Mouse (Mus musculus): ENCODE measurements around the gene Mepce. TPM values are rescaled to one million over a fixed set of nuclear protein-coding genes. Genes with fewer than 3 reads are reported as not detected.

The Mepce gene
- polyA plus RNA-seq, 1 experiment from 2014 or later: 8.7 TPM

DNA sequence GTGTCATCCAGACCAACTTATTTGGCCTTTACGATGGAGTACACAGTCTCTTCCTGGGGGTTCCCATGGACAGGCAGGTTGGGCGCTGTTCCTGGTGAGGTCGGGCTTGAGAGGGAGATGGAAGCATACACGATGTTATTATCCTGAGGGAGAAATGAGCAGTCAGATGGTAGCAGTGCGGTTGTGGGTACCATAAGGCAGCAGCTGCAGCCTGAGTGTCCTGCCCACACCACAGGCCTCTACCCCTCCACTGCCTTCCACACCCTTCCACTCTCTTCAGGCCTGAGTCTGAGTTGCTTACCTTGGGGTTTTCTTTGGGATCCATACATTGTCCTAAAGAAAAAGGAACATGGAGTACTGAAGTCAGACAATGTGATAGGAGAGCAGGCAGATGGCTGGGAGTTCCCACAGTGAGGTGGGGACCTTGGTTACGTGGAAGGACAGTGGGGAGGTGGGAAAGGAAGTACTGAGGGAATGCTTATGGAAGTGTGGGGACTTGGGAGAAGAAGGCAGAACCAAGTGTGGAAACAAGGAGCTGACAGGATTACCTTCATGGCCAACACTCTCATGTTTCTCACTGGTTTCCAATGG, 36.1 kb upstream of the Mepce start:
- no peak for ATAC-seq (ENCODE audit: insufficient number of reproducible peaks, low FRiP score, low TSS enrichment, low read depth)
- Histone ChIP-seq H3K4me3 (no peak overlapping the region), H3K27ac (no peak overlapping the region), H3K4me1 (no peaks in the 10 kb centered on the region), H3K9me3 (no peaks in the 10 kb centered on the region), H3K4me2 (no peak overlapping the region), H3K36me3 (no peaks in the 10 kb centered on the region), H3K9ac (no peak overlapping the region), H3K27me3 (no peaks in the 10 kb centered on the region)
- WGBS: 84% methylated on average over 6 of the region's 6 CpGs

DNA sequence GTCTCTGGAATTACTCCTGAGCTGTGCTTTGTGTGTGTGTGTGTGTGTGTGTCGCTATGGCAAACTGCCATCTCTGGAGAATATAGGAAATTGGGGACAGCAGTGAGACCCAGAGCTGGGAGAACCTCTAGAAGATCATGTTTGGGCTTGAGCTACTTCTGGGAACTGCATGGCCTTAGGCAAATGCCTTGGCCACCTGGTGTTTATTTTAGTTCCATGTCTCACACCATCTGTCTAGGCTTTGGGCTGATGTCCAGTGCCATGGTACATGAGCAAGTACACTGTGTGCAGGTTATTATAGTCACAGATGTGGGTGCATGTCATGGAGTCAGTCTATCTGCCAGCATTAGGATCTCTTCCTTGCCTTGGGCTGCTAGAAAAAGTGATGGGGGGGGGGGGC, 35.1 kb upstream of the Mepce start:
- no peaks in the 10 kb centered on the region for H3K36me3 ChIP-seq
- H3K4me1 ChIP-seq: no peaks in the 10 kb centered on the region
- H3K27me3 ChIP-seq: no peaks in the 10 kb centered on the region
- H3K9me3 ChIP-seq: no peaks in the 10 kb centered on the region
- no peak overlapping the region for H3K4me2 ChIP-seq
- H3K4me3 ChIP-seq: no peak overlapping the region
- WGBS: 65% methylated on average over 1 of the region's 1 CpGs
- no peak overlapping the region for H3K9ac ChIP-seq
- ATAC-seq (ENCODE audit: insufficient number of reproducible peaks, low FRiP score, low TSS enrichment, low read depth): no peak
- no peak overlapping the region for H3K27ac ChIP-seq

DNA sequence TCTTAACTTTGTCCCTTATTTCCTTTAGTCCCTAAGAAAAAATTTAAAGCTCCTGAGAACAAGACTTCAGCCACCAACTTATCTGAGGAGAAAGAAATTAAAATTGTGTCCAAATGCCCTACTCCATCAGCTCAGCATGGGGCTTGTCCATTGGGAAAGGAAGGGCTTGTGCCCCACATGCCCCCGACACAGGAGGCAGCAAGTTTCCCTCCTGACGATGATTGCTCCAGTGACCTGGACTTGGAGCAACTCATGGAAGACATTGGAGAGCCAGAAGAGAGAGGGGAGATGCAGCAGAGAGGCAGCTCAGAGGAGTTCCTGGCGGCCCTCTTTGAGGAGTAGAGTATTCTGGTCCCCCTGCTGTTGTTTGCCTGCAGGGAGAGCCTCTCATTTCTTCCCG, 34.7 kb upstream of the Mepce start:
- ATAC-seq (ENCODE audit: insufficient number of reproducible peaks, low FRiP score, low TSS enrichment, low read depth): no peak
- Histone ChIP-seq H3K27me3 (no peaks in the 10 kb centered on the region), H3K4me3 (no peak overlapping the region), H3K27ac (no peak overlapping the region), H3K4me1 (no peaks in the 10 kb centered on the region), H3K9ac (no peak overlapping the region), H3K9me3 (no peaks in the 10 kb centered on the region), H3K4me2 (no peak overlapping the region), H3K36me3 (no peaks in the 10 kb centered on the region)
- 67% methylated on average over 4 of the region's 4 CpGs for WGBS

DNA sequence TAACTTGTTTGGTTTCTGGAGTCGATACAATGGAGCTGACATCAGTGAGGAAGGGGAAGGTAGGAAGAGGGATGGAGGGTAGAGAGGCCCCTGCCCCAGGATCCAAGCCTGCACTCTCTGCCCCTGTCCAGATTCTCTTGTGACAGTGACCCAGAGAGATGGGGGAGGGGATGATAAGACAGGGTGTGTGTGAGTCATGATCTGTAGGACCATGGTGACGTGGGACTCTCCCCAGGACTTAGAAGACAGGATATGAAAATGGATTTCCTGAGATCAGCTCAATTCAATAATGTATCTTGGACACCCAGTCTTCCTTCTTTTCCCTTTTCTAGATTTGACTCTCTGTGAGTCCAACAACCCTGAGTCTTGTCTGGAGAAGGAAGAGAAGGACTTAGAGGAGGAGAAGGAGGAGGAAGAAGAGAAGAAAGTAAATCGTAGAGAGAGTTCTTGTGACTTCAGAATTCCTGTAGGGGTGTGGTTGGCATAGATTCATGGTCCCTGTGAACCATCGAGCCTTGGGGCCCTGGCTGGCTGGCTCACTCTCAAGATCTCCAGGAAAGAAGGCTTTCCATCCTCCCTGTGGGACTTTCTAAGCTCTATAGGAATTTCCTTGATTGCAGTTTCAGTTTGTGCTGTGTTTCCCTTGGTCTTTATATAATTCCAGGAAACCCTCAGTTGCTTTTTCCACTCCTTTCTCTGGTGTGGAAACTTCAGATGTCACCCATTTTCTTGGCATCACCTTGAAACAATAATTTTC, 30.2 kb upstream of the Mepce start:
- Histone ChIP-seq H3K9ac (no peak overlapping the region), H3K4me2 (no peak overlapping the region), H3K36me3 (0 out of 2 replicates have a peak, but pooled peaks cover 2% of the 10 kb centered on the region), H3K9me3 (no peaks in the 10 kb centered on the region), H3K4me3 (no peak overlapping the region), H3K27ac (no peak overlapping the region), H3K4me1 (no peaks in the 10 kb centered on the region), H3K27me3 (no peaks in the 10 kb centered on the region)
- ATAC-seq (ENCODE audit: insufficient number of reproducible peaks, low FRiP score, low TSS enrichment, low read depth): no peak
- 61% methylated on average over 4 of the region's 4 CpGs for WGBS

DNA sequence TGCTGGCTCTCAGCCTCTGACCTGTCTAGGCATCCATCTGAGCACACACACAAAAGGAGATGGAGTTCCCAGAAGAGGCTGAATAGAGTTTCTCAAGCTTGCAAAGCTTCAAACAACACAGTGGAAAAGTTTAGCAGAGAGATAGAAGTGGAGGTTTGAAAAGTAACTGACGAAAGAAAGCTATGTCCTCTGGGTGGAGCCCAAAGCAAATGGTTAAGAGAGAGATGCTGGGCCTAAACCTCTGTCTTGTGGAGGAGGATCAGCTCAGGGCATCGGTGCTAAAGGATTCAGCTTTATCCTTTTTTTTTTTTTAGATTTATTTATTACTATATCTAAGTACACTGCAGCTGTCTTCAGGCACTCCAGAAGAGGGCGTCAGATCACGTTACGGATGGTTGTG, 20.9 kb upstream of the Mepce start:
- H3K4me1 ChIP-seq: no peaks in the 10 kb centered on the region
- no peaks in the 10 kb centered on the region for H3K36me3 ChIP-seq
- no peaks in the 10 kb centered on the region for H3K27me3 ChIP-seq
- no peak overlapping the region for H3K9ac ChIP-seq
- H3K4me3 ChIP-seq: no peak overlapping the region
- H3K27ac ChIP-seq: no peak overlapping the region
- 82% methylated on average over 5 of the region's 5 CpGs for WGBS
- no peak overlapping the region for H3K4me2 ChIP-seq
- H3K9me3 ChIP-seq: no peaks in the 10 kb centered on the region
- no peak for ATAC-seq (ENCODE audit: insufficient number of reproducible peaks, low FRiP score, low TSS enrichment, low read depth)

DNA sequence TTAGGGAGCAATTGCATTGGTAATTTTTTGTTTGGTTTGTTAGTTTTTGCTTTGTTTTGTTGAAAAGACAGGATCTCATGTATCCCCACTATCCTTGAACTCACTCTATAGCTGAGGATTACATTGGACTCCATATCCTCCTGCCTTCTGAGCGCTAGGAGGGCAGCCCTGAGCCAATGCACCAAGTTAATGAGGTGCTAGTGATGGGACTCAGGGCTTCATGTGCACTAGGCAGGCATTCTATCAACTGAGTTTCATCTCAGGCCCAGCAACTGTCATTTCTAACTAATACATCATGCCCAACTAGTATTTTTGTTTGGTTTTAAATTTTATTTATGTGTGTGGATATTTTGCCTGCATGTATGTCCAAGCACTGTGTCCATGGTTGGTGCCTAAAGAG, 18.7 kb upstream of the Mepce start:
- Histone ChIP-seq H3K9me3 (no peaks in the 10 kb centered on the region), H3K4me1 (no peaks in the 10 kb centered on the region), H3K27ac (no peak overlapping the region), H3K9ac (no peak overlapping the region), H3K36me3 (no peaks in the 10 kb centered on the region), H3K4me3 (no peak overlapping the region), H3K4me2 (no peak overlapping the region), H3K27me3 (no peaks in the 10 kb centered on the region)
- 62% methylated on average over 1 of the region's 1 CpGs for WGBS
- no peak for ATAC-seq (ENCODE audit: insufficient number of reproducible peaks, low FRiP score, low TSS enrichment, low read depth)

DNA sequence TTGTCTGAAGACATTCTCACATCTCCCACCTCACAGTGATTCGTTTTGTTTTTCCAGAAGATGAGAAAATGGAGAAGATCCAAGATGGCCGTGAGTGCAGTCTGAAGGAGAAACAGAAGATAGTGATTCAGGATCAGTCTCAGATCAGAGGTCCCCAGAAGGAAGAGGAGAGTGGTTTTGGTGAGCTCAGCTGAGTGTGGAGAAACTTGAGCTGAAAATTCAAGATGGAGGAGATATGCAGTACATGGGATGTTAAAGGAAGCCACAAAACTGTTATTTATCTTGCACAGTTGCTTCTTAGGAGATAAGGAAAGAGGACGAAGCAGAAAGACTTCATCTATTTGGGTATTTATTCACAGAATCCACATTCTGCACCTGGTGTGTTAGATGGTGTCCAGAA, 13.5 kb upstream of the Mepce start:
- Histone ChIP-seq H3K9me3 (no peaks in the 10 kb centered on the region), H3K4me1 (no peaks in the 10 kb centered on the region), H3K9ac (no peak overlapping the region), H3K36me3 (no peaks in the 10 kb centered on the region), H3K4me2 (no peak overlapping the region), H3K27me3 (no peaks in the 10 kb centered on the region), H3K27ac (no peak overlapping the region), H3K4me3 (no peak overlapping the region)
- ATAC-seq (ENCODE audit: insufficient number of reproducible peaks, low FRiP score, low TSS enrichment, low read depth): no peak
- WGBS: 77% methylated on average over 3 of the region's 3 CpGs

DNA sequence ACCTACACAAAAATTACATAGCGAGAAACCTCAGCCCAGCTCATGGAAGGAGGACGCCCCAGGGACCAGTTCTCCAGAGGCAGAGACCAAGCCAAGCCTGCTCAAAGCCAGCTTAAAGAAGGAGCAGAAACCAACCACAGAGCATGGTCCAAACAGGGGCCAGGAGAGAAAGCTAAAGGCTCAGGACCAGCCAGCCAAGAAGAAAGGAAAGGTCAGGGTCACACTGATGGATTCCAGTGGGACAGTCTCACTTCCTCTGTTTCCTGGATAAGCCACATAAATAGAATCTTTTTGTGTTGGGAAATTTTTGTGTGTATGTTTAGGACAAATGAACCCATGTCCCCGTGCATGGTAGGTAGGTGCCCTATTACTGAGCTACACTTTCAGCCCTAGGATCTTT, 9.2 kb upstream of the Mepce start:
- WGBS: 75% methylated on average over 3 of the region's 3 CpGs
- no peak for ATAC-seq (ENCODE audit: insufficient number of reproducible peaks, low FRiP score, low TSS enrichment, low read depth)
- Histone ChIP-seq H3K4me1 (no peaks in the 10 kb centered on the region), H3K36me3 (no peaks in the 10 kb centered on the region), H3K9me3 (no peaks in the 10 kb centered on the region), H3K9ac (no peak overlapping the region), H3K4me3 (no peak overlapping the region), H3K27me3 (no peaks in the 10 kb centered on the region), H3K4me2 (no peak overlapping the region), H3K27ac (no peak overlapping the region)

DNA sequence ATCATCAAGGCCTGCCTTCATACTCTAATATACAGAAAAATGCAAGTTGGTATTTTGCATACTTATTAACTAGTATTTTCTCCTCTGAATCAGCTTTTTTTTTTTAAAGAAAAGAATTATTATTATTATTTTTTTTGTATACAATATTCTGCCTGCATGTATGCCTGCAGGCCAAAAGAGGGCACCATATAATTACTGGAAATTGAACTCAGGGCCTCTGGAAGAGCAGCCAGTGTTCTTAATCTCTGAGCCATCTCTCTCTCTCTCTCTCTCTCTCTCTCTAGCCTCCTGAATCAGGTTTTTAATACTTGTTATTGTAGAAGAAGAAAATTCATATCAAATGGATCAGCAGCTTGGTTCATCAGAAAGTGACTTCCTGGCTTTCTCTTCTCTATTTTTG, 4.1 kb upstream of the Mepce start:
- Histone ChIP-seq H3K9ac (no peak overlapping the region), H3K4me3 (no peak overlapping the region), H3K9me3 (no peaks in the 10 kb centered on the region), H3K4me2 (no peak overlapping the region), H3K36me3 (no peaks in the 10 kb centered on the region), H3K27me3 (no peaks in the 10 kb centered on the region), H3K4me1 (peaks cover 7% of the 10 kb centered on the region), H3K27ac (no peak overlapping the region)
- ATAC-seq (ENCODE audit: insufficient number of reproducible peaks, low FRiP score, low TSS enrichment, low read depth): no peak

DNA sequence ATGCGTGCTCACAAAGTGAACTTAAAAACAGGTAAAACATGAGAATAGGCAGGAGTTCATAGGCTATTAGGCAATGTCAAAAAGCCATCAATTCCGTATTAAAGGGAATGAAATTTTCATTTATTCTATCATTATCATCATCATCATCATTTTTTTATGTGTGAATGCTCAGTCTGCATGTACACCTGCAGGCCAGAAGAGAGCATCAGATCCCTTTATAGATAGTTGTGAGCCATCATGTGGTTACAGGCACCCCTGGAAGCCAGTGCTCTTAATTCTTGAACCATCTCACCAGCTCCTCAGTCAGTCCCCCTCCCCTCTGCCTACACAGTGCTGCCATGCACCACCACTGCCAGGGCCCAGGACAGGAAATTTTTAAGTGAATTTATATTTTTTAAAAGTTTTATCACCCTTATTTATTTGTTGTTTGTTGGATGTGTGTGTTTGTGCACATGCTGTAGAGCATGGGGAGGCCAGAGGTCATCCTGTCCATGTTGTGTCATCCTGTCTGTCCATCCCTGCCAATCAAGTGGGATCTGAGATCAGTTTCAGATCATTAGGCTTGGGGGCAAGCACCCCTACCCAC, 1.6 kb upstream of the Mepce start:
- H3K4me2 ChIP-seq: no peak overlapping the region
- no peaks in the 10 kb centered on the region for H3K27me3 ChIP-seq
- no peaks in the 10 kb centered on the region for H3K9me3 ChIP-seq
- ATAC-seq (ENCODE audit: insufficient number of reproducible peaks, low FRiP score, low TSS enrichment, low read depth): no peak
- H3K27ac ChIP-seq: no peak overlapping the region
- 0 out of 2 replicates have a peak, but pooled peaks cover 7% of the 10 kb centered on the region for H3K36me3 ChIP-seq
- 90% methylated on average over 2 of the region's 2 CpGs for WGBS
- no peak overlapping the region for H3K9ac ChIP-seq
- H3K4me1 ChIP-seq: peaks cover 21% of the 10 kb centered on the region
- no peak overlapping the region for H3K4me3 ChIP-seq

DNA sequence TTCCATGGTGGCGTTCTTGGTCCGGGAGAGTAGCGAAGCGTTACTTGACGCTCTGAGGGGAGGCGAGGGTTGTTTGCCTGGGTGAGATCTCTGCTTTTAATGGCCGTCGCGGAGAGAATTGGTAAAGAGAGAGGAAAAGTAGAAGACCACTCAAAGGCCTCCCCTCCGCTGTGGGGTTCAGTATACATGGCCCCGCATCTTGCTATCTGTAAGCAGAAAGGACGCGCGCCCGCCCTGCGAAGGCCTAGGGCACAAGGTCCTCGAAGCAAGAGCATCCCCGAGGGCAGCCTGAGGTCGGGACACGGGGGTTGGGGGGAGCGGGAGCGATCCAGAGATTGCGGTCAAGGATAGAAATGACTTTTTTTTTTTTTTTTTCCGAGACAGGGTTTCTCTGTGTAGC, 716 bp upstream of the Mepce start:
- H3K27me3 ChIP-seq: no peaks in the 10 kb centered on the region
- H3K9ac ChIP-seq: no peak overlapping the region
- no peaks in the 10 kb centered on the region for H3K9me3 ChIP-seq
- H3K4me2 ChIP-seq: peak overlapping the region; percentile 90
- no peak for ATAC-seq (ENCODE audit: insufficient number of reproducible peaks, low FRiP score, low TSS enrichment, low read depth)
- H3K27ac ChIP-seq: no peak overlapping the region
- WGBS: 71% methylated on average over 24 of the region's 24 CpGs
- H3K4me1 ChIP-seq: peaks cover 29% of the 10 kb centered on the region
- H3K4me3 ChIP-seq: peak overlapping the region; percentile 70
- peaks cover 13% of the 10 kb centered on the region; the same call in 1 of the 2 replicates for H3K36me3 ChIP-seq

DNA sequence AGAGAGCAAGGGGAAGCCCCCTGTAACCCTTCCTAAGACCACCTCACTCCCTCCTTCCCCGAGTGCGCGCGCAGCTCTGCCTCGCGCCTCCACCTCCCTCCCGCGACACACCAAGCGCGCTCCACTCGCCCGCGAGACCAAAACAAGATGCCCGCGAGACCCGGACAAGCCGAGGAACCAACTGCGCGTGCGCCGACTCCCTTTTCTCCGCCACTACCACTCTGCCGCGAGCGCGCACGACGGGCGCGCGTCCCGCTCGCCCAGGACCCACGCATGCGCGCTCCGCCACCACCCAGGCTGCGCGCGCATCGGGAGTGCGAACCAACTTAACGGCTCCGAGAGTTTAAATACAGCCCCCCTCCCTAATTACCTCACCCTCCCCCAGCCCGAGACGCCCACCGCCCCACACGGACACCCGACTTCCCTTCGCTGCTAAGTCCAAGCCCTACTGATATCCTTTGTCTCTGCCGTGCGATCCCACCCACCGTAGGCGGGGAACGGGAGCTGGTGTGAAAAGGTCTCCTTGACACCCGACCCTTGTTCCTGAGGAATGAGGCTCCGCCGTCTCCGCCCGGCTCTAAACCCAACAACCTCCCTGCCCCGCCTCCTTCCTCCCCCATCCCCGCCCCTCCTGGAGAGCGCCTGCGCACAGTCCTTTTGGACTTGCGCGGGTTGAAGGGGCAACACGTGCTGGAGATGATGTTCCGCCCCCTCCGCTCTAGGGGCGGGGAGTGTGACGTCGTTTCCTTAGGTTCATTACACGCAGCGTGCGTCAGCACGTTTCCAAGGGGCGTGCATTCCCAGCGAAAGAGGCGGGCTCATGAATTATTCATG, 1.1 kb downstream of the Mepce start:
- peak overlapping the region; percentile 80 for H3K9ac ChIP-seq
- H3K4me2 ChIP-seq: peak overlapping the region; percentile 90
- peak overlapping the region; percentile 100 for H3K27ac ChIP-seq
- H3K9me3 ChIP-seq: no peaks in the 10 kb centered on the region
- no peaks in the 10 kb centered on the region for H3K27me3 ChIP-seq
- peak; percentile 94 for ATAC-seq (ENCODE audit: insufficient number of reproducible peaks, low FRiP score, low TSS enrichment, low read depth)
- under 1% methylated on average over 78 of the region's 79 CpGs for WGBS
- peaks cover 31% of the 10 kb centered on the region for H3K36me3 ChIP-seq
- H3K4me3 ChIP-seq: peak overlapping the region; percentile 70
- H3K4me1 ChIP-seq: peaks cover 35% of the 10 kb centered on the region

All from limb, embryonic 15.5 days (tissue).